Mouse (Mus musculus) megakaryocyte, embryonic 14.5 days (primary cell): Measurements from ENCODE around the gene D6Ertd527e.

ENCODE experiments used
- FLI1 ChIP-seq: IDR thresholded peaks from 2 replicates; pipeline ENCODE4 v1.6.1; 2012; ENCODE audit warnings: low read length, inconsistent platforms, mixed read lengths
- GATA1 ChIP-seq: IDR thresholded peaks from 3 replicates; pipeline ENCODE4 v1.6.1; 2012; ENCODE audit warnings: mixed read lengths, low read length, inconsistent platforms, borderline replicate concordance

- no peak for TF ChIP-seq GATA1
- no peak for TF ChIP-seq FLI1
Observed at GRCm38 (mm10) chr6:87101955-87102353, 2.6 kb upstream of the D6Ertd527e start.
